Mouse (Mus musculus): ENCODE measurements at regions not wholly inside any gene's neighbourhood (a gene's known extent, or its start where the extent isn't known, plus 50 kb on each side); places are given as distances from the start of the nearest gene placed in this dataset.

DNA sequence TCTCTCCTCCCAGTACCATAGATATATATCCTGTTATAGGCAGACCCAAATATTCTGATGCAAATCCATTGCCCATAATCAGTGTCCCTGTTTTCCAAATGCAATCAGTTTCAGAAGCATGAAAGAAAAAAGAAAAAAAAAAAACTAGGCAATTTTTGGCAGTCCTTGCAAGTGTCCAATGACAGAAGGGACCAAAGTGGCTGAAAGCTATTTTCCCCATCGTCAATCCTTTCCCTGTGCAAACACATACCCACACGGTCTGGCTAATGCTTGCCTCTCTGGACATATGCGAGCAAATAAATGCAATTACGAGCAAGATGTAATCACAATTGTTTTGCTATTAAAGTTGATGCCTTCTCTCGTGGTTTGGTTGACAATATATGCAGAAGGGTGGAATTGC lies 288.9 kb upstream of the Dynlrb2 start:
- Histone ChIP-seq H3K27ac (replicated peaks) (no peak overlapping the region), H3K4me1 (no peaks in the 10 kb centered on the region), H3K4me3 (replicated peaks) (no peak overlapping the region), H3K9ac (no peak overlapping the region), H3K4me2 (replicated peaks) (no peak overlapping the region), H3K9me3 (replicated peaks) (no peaks in the 10 kb centered on the region), H3K27me3 (no peaks in the 10 kb centered on the region), H3K36me3 (no peaks in the 10 kb centered on the region)
- WGBS: 62% methylated on average over 5 of the region's 5 CpGs
- ATAC-seq (ENCODE audit: insufficient number of reproducible peaks, low FRiP score, low TSS enrichment, low read depth): no peak

DNA sequence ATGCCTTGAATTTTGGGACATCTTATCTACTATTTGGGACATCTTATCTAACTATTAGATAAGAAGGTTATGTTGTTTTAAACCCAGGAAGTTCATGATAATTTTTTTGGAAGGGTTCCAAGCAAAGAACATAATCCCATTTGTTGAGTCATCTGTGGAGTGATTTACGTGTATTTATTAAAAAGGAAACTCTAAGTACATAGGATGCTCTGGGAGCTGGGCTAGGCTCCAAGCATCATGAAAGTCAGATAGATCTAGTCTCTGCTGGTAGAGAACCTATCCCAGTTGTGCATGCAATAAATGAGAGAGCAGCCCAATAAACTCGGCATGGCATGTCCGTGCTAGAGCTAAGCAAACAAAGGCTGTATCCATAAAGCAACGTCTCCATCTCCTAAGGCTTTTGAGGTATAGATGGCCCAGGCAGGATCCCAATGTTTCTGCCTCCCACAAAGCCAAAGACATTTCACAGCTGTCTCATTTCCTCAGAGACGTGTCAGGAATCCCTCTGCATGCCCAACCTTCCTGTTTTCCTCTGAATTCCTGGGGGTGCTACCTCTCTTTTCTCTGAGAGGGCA lies 289.4 kb upstream of the Dynlrb2 start:
- Histone ChIP-seq H3K4me2 (replicated peaks) (no peak overlapping the region), H3K27me3 (no peaks in the 10 kb centered on the region), H3K9ac (no peak overlapping the region), H3K9me3 (replicated peaks) (no peaks in the 10 kb centered on the region), H3K4me3 (replicated peaks) (no peak overlapping the region), H3K4me1 (no peaks in the 10 kb centered on the region), H3K27ac (replicated peaks) (no peak overlapping the region), H3K36me3 (no peaks in the 10 kb centered on the region)
- 54% methylated on average over 5 of the region's 5 CpGs for WGBS
- ATAC-seq (ENCODE audit: insufficient number of reproducible peaks, low FRiP score, low TSS enrichment, low read depth): no peak

DNA sequence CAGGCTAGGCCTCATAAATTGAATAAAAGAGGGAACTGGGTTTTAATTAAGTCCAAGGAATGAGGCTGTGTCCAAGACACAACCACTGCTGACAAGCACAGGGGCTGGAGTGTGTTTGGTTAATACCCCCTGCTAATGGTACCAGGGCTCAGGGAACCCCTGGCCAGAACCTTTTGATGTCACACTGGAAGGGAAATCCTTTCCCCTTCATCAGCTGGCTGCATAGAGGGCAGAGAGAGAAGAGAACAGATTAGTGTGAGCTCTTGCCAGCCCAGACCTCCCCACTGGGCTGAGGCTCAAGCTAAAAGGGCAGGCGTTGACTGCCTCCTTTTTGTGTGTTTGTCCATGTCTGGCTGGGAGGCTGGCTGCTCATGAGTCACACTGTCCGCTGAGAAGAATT lies 301.1 kb upstream of the Dynlrb2 start:
- H3K4me3 ChIP-seq (replicated peaks): no peak overlapping the region
- no peak overlapping the region for H3K27ac ChIP-seq (replicated peaks)
- H3K9me3 ChIP-seq (replicated peaks): no peaks in the 10 kb centered on the region
- no peak overlapping the region for H3K4me2 ChIP-seq (replicated peaks)
- H3K36me3 ChIP-seq: no peaks in the 10 kb centered on the region
- H3K4me1 ChIP-seq: 0 out of 2 replicates have a peak, but pooled peaks cover 9% of the 10 kb centered on the region
- no peak for ATAC-seq (ENCODE audit: insufficient number of reproducible peaks, low FRiP score, low TSS enrichment, low read depth)
- H3K9ac ChIP-seq: no peak overlapping the region
- 65% methylated on average over 2 of the region's 2 CpGs for WGBS
- H3K27me3 ChIP-seq: 0 out of 2 replicates have a peak, but pooled peaks cover 2% of the 10 kb centered on the region

DNA sequence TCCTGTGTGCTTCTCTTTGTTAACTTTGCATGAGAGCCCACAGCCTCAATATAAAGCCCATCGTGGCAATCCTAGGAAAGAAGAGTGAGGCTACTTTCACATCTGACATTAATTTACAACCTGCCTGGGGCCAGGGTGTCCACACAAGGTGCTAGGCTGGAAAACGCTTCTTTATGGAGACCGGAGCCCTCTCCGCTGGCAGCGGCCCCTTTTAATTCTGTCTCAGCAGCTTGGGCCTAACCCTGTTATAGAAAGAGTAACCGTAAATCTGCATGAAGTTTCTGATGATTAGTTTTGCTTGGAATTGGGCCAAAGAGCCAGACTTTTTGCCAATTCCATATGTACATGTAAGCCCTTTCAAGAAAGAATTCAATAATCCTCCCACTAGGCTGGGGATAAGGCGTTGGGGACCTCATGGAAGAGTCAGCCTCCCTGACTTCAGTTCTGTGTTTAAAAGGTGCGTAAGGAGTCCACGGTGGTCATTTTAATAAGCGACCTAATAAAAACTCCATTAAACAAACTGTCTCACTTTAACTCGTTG lies 304.2 kb upstream of the Dynlrb2 start:
- H3K9ac ChIP-seq: no peak overlapping the region
- no peak for ATAC-seq (ENCODE audit: insufficient number of reproducible peaks, low FRiP score, low TSS enrichment, low read depth)
- no peaks in the 10 kb centered on the region for H3K27me3 ChIP-seq
- no peak overlapping the region for H3K4me3 ChIP-seq (replicated peaks)
- H3K27ac ChIP-seq (replicated peaks): no peak overlapping the region
- H3K4me1 ChIP-seq: 0 out of 2 replicates have a peak, but pooled peaks cover 9% of the 10 kb centered on the region
- WGBS: 34% methylated on average over 11 of the region's 11 CpGs
- no peaks in the 10 kb centered on the region for H3K36me3 ChIP-seq
- H3K4me2 ChIP-seq (replicated peaks): no peak overlapping the region
- H3K9me3 ChIP-seq (replicated peaks): no peaks in the 10 kb centered on the region

DNA sequence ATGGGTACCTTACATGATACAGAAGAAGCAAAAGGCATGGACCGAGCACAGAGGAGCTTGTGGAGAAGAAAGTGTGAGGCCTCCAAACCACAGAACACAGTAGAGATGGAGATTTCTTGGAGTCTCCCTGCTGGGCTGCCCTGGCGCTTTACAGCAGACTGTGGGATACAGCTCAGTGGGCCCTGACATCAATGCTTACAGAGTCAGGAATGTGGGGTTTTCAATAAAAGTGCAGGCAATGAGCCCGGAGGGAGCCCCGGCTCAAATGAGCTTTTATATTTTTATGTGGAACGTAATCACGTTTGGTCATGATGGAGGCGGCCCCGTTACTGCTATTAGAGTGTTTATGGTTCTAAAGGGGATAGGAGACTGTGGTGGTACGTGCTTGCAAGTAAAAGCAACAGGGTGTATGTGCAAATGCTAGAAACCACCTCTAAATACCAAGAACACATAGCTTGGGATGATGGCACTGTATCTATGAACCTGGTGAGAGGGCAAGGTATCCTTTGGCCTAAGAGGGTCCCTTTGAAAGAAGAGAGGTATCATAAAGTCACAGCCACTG lies 308.1 kb upstream of the Dynlrb2 start:
- Histone ChIP-seq H3K4me1 (0 out of 2 replicates have a peak, but pooled peaks cover 9% of the 10 kb centered on the region), H3K9ac (no peak overlapping the region), H3K4me2 (replicated peaks) (no peak overlapping the region), H3K9me3 (replicated peaks) (no peaks in the 10 kb centered on the region), H3K4me3 (replicated peaks) (no peak overlapping the region), H3K27me3 (no peaks in the 10 kb centered on the region), H3K36me3 (no peaks in the 10 kb centered on the region), H3K27ac (replicated peaks) (no peak overlapping the region)
- no peak for ATAC-seq (ENCODE audit: insufficient number of reproducible peaks, low FRiP score, low TSS enrichment, low read depth)
- 83% methylated on average over 9 of the region's 9 CpGs for WGBS

DNA sequence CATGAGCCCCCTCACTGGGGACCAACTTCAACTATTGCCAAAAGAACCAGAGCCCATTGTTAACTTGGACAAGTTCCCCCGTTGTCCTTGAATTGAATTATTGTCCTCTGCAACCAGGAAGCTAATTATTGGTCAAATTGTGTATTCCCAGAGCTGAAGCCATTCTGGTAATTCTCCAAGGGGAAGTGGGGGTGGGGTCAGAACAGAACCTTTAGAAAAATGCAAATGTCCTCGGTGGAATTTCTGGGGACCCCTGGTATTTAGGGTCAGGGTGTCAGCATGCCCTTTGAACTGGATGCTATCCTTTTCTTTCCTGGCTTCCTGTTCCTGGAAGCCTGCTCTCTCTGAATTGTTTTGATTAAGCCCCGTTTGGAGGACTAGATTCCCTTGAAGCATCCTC lies 312.7 kb upstream of the Dynlrb2 start:
- Histone ChIP-seq H3K4me1 (no peaks in the 10 kb centered on the region), H3K9me3 (replicated peaks) (no peaks in the 10 kb centered on the region), H3K4me2 (replicated peaks) (no peak overlapping the region), H3K36me3 (no peaks in the 10 kb centered on the region), H3K4me3 (replicated peaks) (no peak overlapping the region), H3K9ac (no peak overlapping the region), H3K27me3 (no peaks in the 10 kb centered on the region), H3K27ac (replicated peaks) (no peak overlapping the region)
- ATAC-seq (ENCODE audit: insufficient number of reproducible peaks, low FRiP score, low TSS enrichment, low read depth): no peak
- 24% methylated on average over 3 of the region's 3 CpGs for WGBS

DNA sequence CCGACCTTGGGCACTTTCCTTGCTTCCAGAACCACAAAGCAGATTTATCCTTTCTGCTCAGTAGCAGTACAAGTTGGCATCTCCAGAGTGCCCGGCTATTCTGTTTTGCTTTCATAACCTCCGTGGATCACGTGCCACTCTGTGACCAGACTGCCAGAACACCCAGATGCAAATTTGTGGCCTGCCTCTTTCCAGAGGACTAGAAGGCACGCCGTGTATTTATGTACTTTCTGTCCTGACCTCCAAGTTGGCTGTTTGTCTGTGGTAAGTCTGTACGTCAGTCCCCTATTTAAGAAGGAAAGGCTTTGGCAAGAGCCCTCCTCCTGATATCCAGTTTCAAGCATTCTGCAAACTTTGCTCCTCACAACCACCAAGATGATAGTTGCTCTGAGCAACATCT lies 319.6 kb upstream of the Dynlrb2 start:
- Histone ChIP-seq H3K9ac (no peak overlapping the region), H3K9me3 (replicated peaks) (no peaks in the 10 kb centered on the region), H3K27ac (replicated peaks) (no peak overlapping the region), H3K4me3 (replicated peaks) (no peak overlapping the region), H3K4me2 (replicated peaks) (no peak overlapping the region), H3K27me3 (no peaks in the 10 kb centered on the region), H3K36me3 (no peaks in the 10 kb centered on the region), H3K4me1 (no peaks in the 10 kb centered on the region)
- 73% methylated on average over 7 of the region's 7 CpGs for WGBS
- no peak; the same call in 1 of the 2 replicates for ATAC-seq (ENCODE audit: insufficient number of reproducible peaks, low FRiP score, low TSS enrichment, low read depth)

DNA sequence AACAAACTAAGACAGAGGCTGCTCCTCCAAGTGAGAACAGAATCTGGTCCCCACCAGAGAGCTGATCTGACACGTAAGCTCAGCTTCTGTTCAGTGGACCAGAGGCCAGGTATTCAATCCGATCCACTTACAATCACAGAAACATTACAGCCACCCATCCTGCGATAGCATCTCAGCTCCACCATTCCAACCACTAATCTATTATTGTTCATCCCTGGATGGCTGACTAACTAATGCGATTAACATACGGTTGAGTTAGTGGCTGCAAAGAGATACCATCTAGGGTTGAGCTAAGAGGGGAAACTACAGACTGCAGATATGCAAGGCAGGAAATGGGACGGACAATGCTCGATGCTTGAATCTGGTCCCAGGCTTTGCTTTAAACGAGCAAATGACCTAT lies 320.5 kb upstream of the Dynlrb2 start:
- Histone ChIP-seq H3K9ac (no peak overlapping the region), H3K4me1 (no peaks in the 10 kb centered on the region), H3K27me3 (no peaks in the 10 kb centered on the region), H3K36me3 (no peaks in the 10 kb centered on the region), H3K4me2 (replicated peaks) (no peak overlapping the region), H3K27ac (replicated peaks) (no peak overlapping the region), H3K9me3 (replicated peaks) (no peaks in the 10 kb centered on the region), H3K4me3 (replicated peaks) (no peak overlapping the region)
- WGBS: 75% methylated on average over 8 of the region's 8 CpGs
- no peak for ATAC-seq (ENCODE audit: insufficient number of reproducible peaks, low FRiP score, low TSS enrichment, low read depth)

DNA sequence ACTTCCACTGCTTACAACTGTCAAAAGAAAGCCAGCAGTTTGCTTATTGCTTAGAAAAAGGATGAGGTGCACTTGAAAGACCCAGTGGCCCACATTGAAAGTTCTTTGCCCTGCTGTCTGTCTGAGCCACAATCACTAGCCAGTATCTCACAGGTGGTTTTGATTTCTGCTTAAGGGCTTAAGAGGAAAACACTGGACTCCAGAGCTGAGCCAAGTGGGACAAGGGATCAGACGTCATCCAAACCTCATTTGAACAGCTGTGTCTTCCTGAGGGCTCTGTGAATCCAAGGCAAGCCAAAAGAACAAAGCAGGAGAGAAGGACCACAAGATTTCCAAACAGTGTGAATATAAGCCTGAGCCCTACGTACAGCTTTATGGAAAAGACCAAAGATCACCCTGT lies 326.8 kb upstream of the Dynlrb2 start:
- Histone ChIP-seq H3K9me3 (replicated peaks) (no peaks in the 10 kb centered on the region), H3K4me3 (replicated peaks) (no peak overlapping the region), H3K4me2 (replicated peaks) (no peak overlapping the region), H3K36me3 (no peaks in the 10 kb centered on the region), H3K9ac (no peak overlapping the region), H3K27ac (replicated peaks) (no peak overlapping the region), H3K27me3 (no peaks in the 10 kb centered on the region), H3K4me1 (no peaks in the 10 kb centered on the region)
- no peak for ATAC-seq (ENCODE audit: insufficient number of reproducible peaks, low FRiP score, low TSS enrichment, low read depth)
- WGBS: 42% methylated on average over 2 of the region's 2 CpGs

DNA sequence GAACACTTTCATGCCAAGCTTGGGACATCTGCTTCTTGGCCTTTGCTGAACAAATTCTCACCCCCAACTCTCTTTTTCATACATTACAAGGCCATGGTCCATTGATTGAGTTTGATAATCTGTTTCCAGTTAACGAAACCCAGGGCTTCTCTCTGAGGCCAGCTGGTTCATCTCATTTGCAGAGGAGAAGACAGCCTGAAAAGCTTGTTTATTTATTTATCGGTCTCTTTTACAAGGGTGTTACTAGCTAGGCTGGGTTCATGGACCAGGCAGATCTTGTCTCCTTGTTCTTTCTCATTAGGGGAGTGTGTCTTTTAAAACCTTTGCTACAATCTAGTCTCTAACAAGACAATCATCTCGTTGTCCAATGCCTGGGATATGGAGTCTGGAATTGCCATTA lies 329.9 kb upstream of the Dynlrb2 start:
- Histone ChIP-seq H3K27ac (replicated peaks) (no peak overlapping the region), H3K9me3 (replicated peaks) (no peaks in the 10 kb centered on the region), H3K9ac (no peak overlapping the region), H3K4me3 (replicated peaks) (no peak overlapping the region), H3K36me3 (no peaks in the 10 kb centered on the region), H3K27me3 (no peaks in the 10 kb centered on the region), H3K4me2 (replicated peaks) (no peak overlapping the region), H3K4me1 (no peaks in the 10 kb centered on the region)
- WGBS: 43% methylated on average over 3 of the region's 3 CpGs
- no peak for ATAC-seq (ENCODE audit: insufficient number of reproducible peaks, low FRiP score, low TSS enrichment, low read depth)

DNA sequence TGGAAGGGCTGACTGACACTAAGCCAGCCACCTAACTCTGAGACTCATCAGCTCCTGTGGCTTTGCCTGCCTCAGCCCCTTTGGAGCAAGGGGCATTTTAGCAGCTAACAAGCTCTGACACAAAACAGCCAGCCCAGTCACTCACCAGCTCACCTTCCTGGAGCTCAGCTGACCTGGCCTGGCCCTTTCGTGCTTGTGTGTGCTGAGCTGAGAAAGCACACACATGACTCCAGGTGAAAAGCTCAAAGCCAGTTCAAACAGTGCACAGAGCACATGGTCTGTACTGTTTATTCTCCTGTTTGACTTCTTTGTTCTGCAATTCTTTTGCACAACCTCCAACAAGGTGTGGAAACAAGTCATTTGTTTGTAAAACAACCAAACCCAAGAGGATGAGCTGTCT lies 330.8 kb upstream of the Dynlrb2 start:
- no peak overlapping the region for H3K9ac ChIP-seq
- H3K27me3 ChIP-seq: no peaks in the 10 kb centered on the region
- no peak overlapping the region for H3K4me3 ChIP-seq (replicated peaks)
- no peaks in the 10 kb centered on the region for H3K36me3 ChIP-seq
- H3K27ac ChIP-seq (replicated peaks): no peak overlapping the region
- no peak overlapping the region for H3K4me2 ChIP-seq (replicated peaks)
- H3K9me3 ChIP-seq (replicated peaks): no peaks in the 10 kb centered on the region
- no peak for ATAC-seq (ENCODE audit: insufficient number of reproducible peaks, low FRiP score, low TSS enrichment, low read depth)
- WGBS: 47% methylated on average over 1 of the region's 1 CpGs
- H3K4me1 ChIP-seq: no peaks in the 10 kb centered on the region

DNA sequence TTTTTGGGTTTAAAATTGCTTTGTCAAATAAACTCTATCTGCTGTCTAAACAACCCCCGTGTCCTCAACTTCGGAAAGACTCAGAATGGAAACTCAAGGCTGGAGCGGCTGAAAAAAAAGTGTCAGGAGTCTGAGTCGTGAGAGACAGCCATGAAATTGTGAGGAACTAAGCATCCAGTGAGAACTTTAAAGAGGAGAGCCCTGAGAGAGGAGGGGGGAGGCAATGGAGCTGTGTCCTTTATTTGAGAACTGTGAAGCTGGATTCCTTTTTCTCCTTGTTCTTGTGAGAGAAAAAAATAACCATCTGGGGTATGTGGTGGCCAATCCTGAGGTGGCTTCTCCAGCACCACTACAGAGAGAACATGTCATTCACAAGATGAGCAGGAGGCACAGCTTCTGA lies 336.9 kb upstream of the Dynlrb2 start:
- Histone ChIP-seq H3K4me1 (no peaks in the 10 kb centered on the region), H3K9ac (no peak overlapping the region), H3K9me3 (replicated peaks) (no peaks in the 10 kb centered on the region), H3K4me2 (replicated peaks) (no peak overlapping the region), H3K27me3 (peaks cover 13% of the 10 kb centered on the region), H3K4me3 (replicated peaks) (no peak overlapping the region), H3K27ac (replicated peaks) (no peak overlapping the region), H3K36me3 (no peaks in the 10 kb centered on the region)
- 37% methylated on average over 4 of the region's 4 CpGs for WGBS
- no peak for ATAC-seq (ENCODE audit: insufficient number of reproducible peaks, low FRiP score, low TSS enrichment, low read depth)
